Mouse (Mus musculus): Measurements from ENCODE around the gene Auts2. TPM values are rescaled to one million over a fixed set of nuclear protein-coding genes. Genes with fewer than 3 reads are reported as not detected.

Auts2 gene
- polyA plus RNA-seq, 2 experiments = 38.3 to 50.8 TPM

DNA sequence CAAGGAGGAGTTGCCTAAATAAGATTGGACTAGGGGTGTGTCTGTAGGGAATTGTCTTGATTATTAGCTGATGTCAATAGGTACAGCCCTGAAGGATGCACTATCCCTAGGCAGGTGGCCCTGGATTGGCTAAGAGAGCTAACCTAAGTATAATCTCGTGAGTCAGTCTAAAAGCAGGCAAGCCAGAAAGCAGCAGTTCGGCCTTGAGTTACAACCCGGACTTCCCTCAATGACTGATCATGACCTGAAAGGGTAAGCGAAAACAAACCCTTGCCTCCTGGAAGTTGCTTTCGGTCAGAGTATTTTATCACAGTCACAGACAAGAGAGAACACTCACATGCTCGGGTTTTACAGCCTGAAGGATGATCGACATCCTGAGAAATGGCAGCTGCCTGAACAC, 998.8 kb downstream of the Auts2 start:
- H3K4me3 ChIP-seq (replicated peaks; ENCODE audit: low read length) = no peak overlapping the region
- no peak for ATAC-seq (ENCODE audit: low FRiP score, low read depth)
- no peak overlapping the region for H3K4me2 ChIP-seq (replicated peaks; ENCODE audit: low read depth, low read length, severe bottlenecking)
- no peak for DNase-seq (ENCODE audit: low spot score)
- no peak overlapping the region for H3K27ac ChIP-seq (replicated peaks; ENCODE audit: low read depth, low read length)
- no peaks in the 10 kb centered on the region for H3K36me3 ChIP-seq (ENCODE audit: control insufficient read depth, insufficient read depth, low read length)
- TF ChIP-seq POLR2A (IDR thresholded peaks at IDR 0.05; ENCODE audit: borderline replicate concordance, extremely low read depth, insufficient read depth, insufficient read length) = no peak
- no peaks in the 10 kb centered on the region for H3K9me3 ChIP-seq (ENCODE audit: control insufficient read depth, low read length)
- H3K9ac ChIP-seq (ENCODE audit: low read depth, low read length, severe bottlenecking) = no peak overlapping the region
- H3K4me1 ChIP-seq (ENCODE audit: control insufficient read depth, insufficient read depth, low read length) = peaks cover 9% of the 10 kb centered on the region; the same call in 1 of the 2 replicates
- WGBS = 78% methylated on average over 7 of the region's 7 CpGs
- H3K27me3 ChIP-seq (ENCODE audit: control insufficient read depth, insufficient read depth, low read length) = no peaks in the 10 kb centered on the region

DNA sequence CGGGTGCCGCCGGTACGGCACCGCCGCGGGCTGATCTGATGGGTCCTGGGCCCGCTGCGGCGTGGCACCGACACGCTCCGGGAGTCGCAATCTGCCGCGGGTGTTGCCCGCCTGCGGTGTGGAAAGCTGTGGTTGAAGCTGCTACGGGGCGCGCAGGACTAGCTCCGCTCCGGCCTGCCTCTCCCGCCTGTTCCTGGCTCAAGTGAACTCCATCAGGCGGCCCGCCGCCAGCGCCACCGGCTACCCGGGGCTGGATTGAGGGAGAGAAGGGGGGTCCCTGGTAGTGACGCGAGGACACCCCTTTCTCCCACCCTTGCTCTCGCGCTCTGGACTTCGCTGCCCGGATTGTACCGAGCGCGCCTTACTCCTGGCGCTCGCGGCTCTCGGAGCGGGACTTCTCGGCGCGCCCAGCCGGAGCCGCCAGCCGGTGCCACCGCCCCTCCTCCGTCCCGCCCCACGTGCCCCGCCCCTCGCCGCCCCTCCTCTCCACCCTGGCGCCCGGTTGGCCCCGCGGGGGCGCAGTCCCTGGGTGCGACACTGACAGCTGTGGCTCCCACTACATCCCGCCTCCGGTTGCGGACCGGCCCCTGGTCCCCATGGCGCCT, 1004.7 kb downstream of the Auts2 start:
- peaks cover 11% of the 10 kb centered on the region for H3K4me1 ChIP-seq (ENCODE audit: control insufficient read depth, insufficient read depth, low read length)
- H3K4me2 ChIP-seq (replicated peaks; ENCODE audit: low read depth, low read length, severe bottlenecking) = peak overlapping the region; percentile 76
- H3K27ac ChIP-seq (replicated peaks; ENCODE audit: low read depth, low read length) = peak overlapping the region; percentile 95
- under 1% methylated on average over 41 of the region's 68 CpGs for WGBS
- peaks cover 5% of the 10 kb centered on the region for H3K36me3 ChIP-seq (ENCODE audit: control insufficient read depth, insufficient read depth, low read length)
- peak overlapping the region; percentile 96 for H3K9ac ChIP-seq (ENCODE audit: low read depth, low read length, severe bottlenecking)
- peak; percentile 80 for ATAC-seq (ENCODE audit: low FRiP score, low read depth)
- DNase-seq (ENCODE audit: low spot score) = peak; percentile 64
- peak overlapping the region; percentile 92 for H3K4me3 ChIP-seq (replicated peaks; ENCODE audit: low read length)
- TF ChIP-seq POLR2A (IDR thresholded peaks at IDR 0.05; ENCODE audit: borderline replicate concordance, extremely low read depth, insufficient read depth, insufficient read length) = peak; percentile 84; the same call in 1 of the 2 replicates
- no peaks in the 10 kb centered on the region for H3K9me3 ChIP-seq (ENCODE audit: control insufficient read depth, low read length)
- H3K27me3 ChIP-seq (ENCODE audit: control insufficient read depth, insufficient read depth, low read length) = no peaks in the 10 kb centered on the region

DNA sequence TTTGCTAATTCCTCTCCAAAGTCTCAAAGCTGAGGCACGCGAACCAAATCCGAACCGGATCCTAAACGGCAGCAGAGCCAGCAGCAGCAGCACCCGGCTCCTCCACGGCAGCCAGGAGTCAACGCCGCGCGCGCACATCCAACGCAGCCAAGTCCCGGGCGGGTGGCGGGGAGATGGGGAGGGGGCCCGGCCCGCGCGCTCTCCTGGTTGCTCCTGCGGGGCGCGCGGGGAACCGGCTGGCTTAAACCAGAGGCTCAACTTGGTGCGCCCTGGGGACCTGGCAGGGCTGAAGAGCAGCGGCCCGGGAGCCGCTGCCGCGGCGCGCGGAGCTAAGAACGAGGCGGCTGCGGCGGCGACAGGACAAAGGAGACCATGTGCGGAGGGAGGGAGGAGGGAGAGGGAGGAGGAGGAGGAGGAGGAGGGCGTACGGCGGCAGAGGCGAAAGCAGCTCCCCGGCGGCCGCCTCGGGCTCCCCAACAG, 1005.3 kb downstream of the Auts2 start:
- no peaks in the 10 kb centered on the region for H3K9me3 ChIP-seq (ENCODE audit: control insufficient read depth, low read length)
- peak overlapping the region; percentile 95 for H3K27ac ChIP-seq (replicated peaks; ENCODE audit: low read depth, low read length)
- H3K36me3 ChIP-seq (ENCODE audit: control insufficient read depth, insufficient read depth, low read length) = peaks cover 10% of the 10 kb centered on the region
- peak overlapping the region; percentile 76 for H3K4me2 ChIP-seq (replicated peaks; ENCODE audit: low read depth, low read length, severe bottlenecking)
- under 1% methylated on average over 33 of the region's 48 CpGs for WGBS
- peaks cover 14% of the 10 kb centered on the region for H3K4me1 ChIP-seq (ENCODE audit: control insufficient read depth, insufficient read depth, low read length)
- 0 out of 2 replicates have a peak, but pooled peaks have one; percentile 11 for TF ChIP-seq POLR2A (IDR thresholded peaks at IDR 0.05; ENCODE audit: borderline replicate concordance, extremely low read depth, insufficient read depth, insufficient read length)
- H3K27me3 ChIP-seq (ENCODE audit: control insufficient read depth, insufficient read depth, low read length) = no peaks in the 10 kb centered on the region
- peak overlapping the region; percentile 96 for H3K9ac ChIP-seq (ENCODE audit: low read depth, low read length, severe bottlenecking)
- ATAC-seq (ENCODE audit: low FRiP score, low read depth) (peak; percentile 62), DNase-seq (ENCODE audit: low spot score) (peak; percentile 45)
- peak overlapping the region; percentile 92 for H3K4me3 ChIP-seq (replicated peaks; ENCODE audit: low read length)

DNA sequence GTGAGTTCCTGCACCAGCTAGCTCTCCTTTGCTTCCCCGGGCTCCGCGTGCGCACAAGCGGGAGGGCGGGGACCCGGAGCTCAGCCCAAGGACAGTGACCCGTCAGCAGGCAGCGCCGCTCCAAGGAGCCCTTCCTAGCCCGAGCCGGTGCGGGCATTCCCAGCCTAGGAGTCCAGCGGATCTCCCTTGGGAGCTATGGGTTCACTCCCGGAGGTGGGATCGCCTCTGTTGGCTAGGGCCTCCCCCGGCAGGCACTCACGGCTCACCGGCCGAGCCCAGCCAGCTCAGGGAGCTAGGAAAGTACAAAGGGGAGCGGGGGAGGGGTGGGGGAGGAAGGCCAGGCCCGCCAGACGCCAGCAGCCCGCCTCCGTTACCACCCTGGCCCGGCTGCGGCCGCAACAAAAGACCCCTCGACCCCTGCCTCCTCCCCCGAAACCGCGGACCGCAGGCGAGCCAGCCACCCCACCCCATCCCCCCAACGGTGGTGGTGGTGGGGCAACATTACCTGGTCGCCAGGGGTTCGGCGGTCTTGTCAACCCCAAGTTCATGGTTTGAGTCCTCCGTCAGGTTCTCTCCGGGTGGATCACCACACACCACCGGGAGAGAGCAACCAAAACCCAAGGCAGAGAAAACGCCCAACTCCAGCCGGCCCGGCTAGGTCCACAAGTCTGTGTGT, 1005.9 kb downstream of the Auts2 start:
- peak overlapping the region; percentile 95 for H3K27ac ChIP-seq (replicated peaks; ENCODE audit: low read depth, low read length)
- H3K9me3 ChIP-seq (ENCODE audit: control insufficient read depth, low read length) = no peaks in the 10 kb centered on the region
- H3K4me1 ChIP-seq (ENCODE audit: control insufficient read depth, insufficient read depth, low read length) = peaks cover 15% of the 10 kb centered on the region
- 0 out of 2 replicates have a peak, but pooled peaks have one; percentile 15 for TF ChIP-seq POLR2A (IDR thresholded peaks at IDR 0.05; ENCODE audit: borderline replicate concordance, extremely low read depth, insufficient read depth, insufficient read length)
- DNase-seq (ENCODE audit: low spot score) (peak; percentile 44), ATAC-seq (ENCODE audit: low FRiP score, low read depth) (peak; percentile 41)
- no peaks in the 10 kb centered on the region for H3K27me3 ChIP-seq (ENCODE audit: control insufficient read depth, insufficient read depth, low read length)
- H3K4me3 ChIP-seq (replicated peaks; ENCODE audit: low read length) = peak overlapping the region; percentile 92
- H3K4me2 ChIP-seq (replicated peaks; ENCODE audit: low read depth, low read length, severe bottlenecking) = peak overlapping the region; percentile 76
- under 1% methylated on average over 38 of the region's 44 CpGs for WGBS
- peaks cover 12% of the 10 kb centered on the region for H3K36me3 ChIP-seq (ENCODE audit: control insufficient read depth, insufficient read depth, low read length)
- H3K9ac ChIP-seq (ENCODE audit: low read depth, low read length, severe bottlenecking) = peak overlapping the region; percentile 96

DNA sequence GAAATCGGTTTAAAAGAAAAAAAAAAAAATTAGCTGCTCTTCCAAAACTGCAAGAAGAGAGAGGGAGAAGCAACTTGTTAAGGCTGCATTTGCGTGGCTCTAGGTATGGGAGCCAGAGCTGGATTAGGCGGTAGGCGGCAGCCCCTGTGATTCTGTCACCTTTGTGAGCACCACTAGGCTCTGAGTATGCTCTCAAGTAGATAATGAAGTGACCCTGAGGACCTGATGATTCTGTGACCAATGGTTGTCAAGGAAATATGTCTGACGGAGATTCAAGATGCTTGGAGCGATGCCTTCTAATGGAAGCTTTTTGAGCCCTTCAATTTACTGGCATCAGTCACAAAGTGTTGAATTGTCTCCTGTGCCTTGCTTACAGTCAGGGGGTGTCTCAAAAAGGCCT, 1007.4 kb downstream of the Auts2 start:
- Histone ChIP-seq H3K9ac (ENCODE audit: low read depth, low read length, severe bottlenecking) (peak overlapping the region; percentile 96), H3K4me3 (replicated peaks; ENCODE audit: low read length) (peak overlapping the region; percentile 92), H3K27ac (replicated peaks; ENCODE audit: low read depth, low read length) (no peak overlapping the region), H3K4me2 (replicated peaks; ENCODE audit: low read depth, low read length, severe bottlenecking) (peak overlapping the region; percentile 76), H3K27me3 (ENCODE audit: control insufficient read depth, insufficient read depth, low read length) (no peaks in the 10 kb centered on the region), H3K4me1 (ENCODE audit: control insufficient read depth, insufficient read depth, low read length) (peaks cover 19% of the 10 kb centered on the region), H3K9me3 (ENCODE audit: control insufficient read depth, low read length) (no peaks in the 10 kb centered on the region), H3K36me3 (ENCODE audit: control insufficient read depth, insufficient read depth, low read length) (peaks cover 19% of the 10 kb centered on the region)
- 26% methylated on average over 6 of the region's 6 CpGs for WGBS
- ATAC-seq (ENCODE audit: low FRiP score, low read depth) (no peak), DNase-seq (ENCODE audit: low spot score) (no peak)
- TF ChIP-seq POLR2A (IDR thresholded peaks at IDR 0.05; ENCODE audit: borderline replicate concordance, extremely low read depth, insufficient read depth, insufficient read length) = no peak

Measured in limb, embryonic 14.5 days (tissue).